In genomic region chr15:10500838-10501719, GRCm38 (mm10) we compare ENCODE assay signal across 9 mouse cellular contexts. TPM values are rescaled to one million over a fixed set of nuclear protein-coding genes. Genes with fewer than 3 reads are reported as not detected.
DNase-seq lines count a peak whose midpoint lies in the region; ATAC-seq and TF ChIP-seq lines count a peak whose summit lies in the region.
"Had no signal": no experiment of that assay in that cellular context is flagged by ENCODE, and none has a peak within 500 bp of the region (broad histone marks: within the 10 kb centered on the region; RNA-seq: fewer than 3 reads in every experiment).

No protein-coding gene starts in this region.

- H3K9ac ChIP-seq in heart, adult 2 months (ENCODE audit: low read depth, low read length) = no peak overlapping the region
- H3K9ac ChIP-seq in heart, embryonic 11.5 days (ENCODE audit: low read depth, low read length) = no peak overlapping the region
- H3K9ac ChIP-seq in intestine, embryonic 16.5 days (ENCODE audit: low read depth, low read length) = no peak overlapping the region

- no peak for TF ChIP-seq POLR2A in heart, adult 2 months (IDR thresholded peaks at IDR 0.05; ENCODE audit: insufficient read depth, low read depth, low read length)

- no peak overlapping the region for H3K4me2 ChIP-seq in heart, embryonic 11.5 days
- no peak overlapping the region for H3K4me2 ChIP-seq in intestine, embryonic 16.5 days (ENCODE audit: low read depth, low read length)

- no peak for ATAC-seq in heart, embryonic 11.5 days (replicated peaks; ENCODE audit: insufficient number of reproducible peaks, low FRiP score, low TSS enrichment)
- peak; percentile 98 for ATAC-seq in frontal cortex, adult (ENCODE audit: low TSS enrichment)
- ATAC-seq in intestine, embryonic 16.5 days = peak; percentile 65
- no peak for ATAC-seq in inflammation-experienced regulatory T-cells, adult 6 months

- 0 out of 2 replicates have a peak, but pooled peaks have one; percentile 44 for TF ChIP-seq EP300 in heart, adult 2 months (IDR thresholded peaks at IDR 0.05; ENCODE audit: insufficient read depth, low read depth, low read length)

- no peak overlapping the region for H3K4me3 ChIP-seq in heart, adult 2 months
- no peak overlapping the region for H3K4me3 ChIP-seq in heart, embryonic 11.5 days (ENCODE audit: low read depth, low read length)
- H3K4me3 ChIP-seq in intestine, embryonic 16.5 days (ENCODE audit: low read length) = no peak overlapping the region

- 53% methylated on average over 11 of the region's 11 CpGs for WGBS in heart, adult 2 months
- 55% methylated on average over 11 of the region's 11 CpGs for WGBS in heart, embryonic 11.5 days (ENCODE audit: insufficient replicate concordance)
- 57% methylated on average over 11 of the region's 11 CpGs for WGBS in intestine, embryonic 16.5 days

- peak; percentile 88 for TF ChIP-seq CTCF in heart, adult 2 months (IDR thresholded peaks at IDR 0.05)

- H3K27me3 ChIP-seq in heart, adult 2 months (ENCODE audit: control insufficient read depth, insufficient read depth, low read length) = no peaks in the 10 kb centered on the region
- no peaks in the 10 kb centered on the region for H3K27me3 ChIP-seq in heart, embryonic 11.5 days (ENCODE audit: control insufficient read depth, insufficient read depth, low read length)
- H3K27me3 ChIP-seq in intestine, embryonic 16.5 days (replicated peaks; ENCODE audit: control insufficient read depth, insufficient read depth, low read length) = no peaks in the 10 kb centered on the region

- no peaks in the 10 kb centered on the region for H3K36me3 ChIP-seq in heart, adult 2 months (ENCODE audit: control insufficient read depth, insufficient read depth, low read length)
- H3K36me3 ChIP-seq in heart, embryonic 11.5 days (ENCODE audit: control insufficient read depth, insufficient read depth, low read length) = 0 out of 2 replicates have a peak, but pooled peaks cover under 1% of the 10 kb centered on the region
- no peaks in the 10 kb centered on the region; the same call in 1 of the 2 replicates for H3K36me3 ChIP-seq in intestine, embryonic 16.5 days (ENCODE audit: control insufficient read depth, insufficient read depth, low read length)

- no peaks in the 10 kb centered on the region for H3K9me3 ChIP-seq in heart, embryonic 11.5 days (replicated peaks; ENCODE audit: control insufficient read depth, low read length)
- no peaks in the 10 kb centered on the region for H3K9me3 ChIP-seq in intestine, embryonic 16.5 days (ENCODE audit: control insufficient read depth, low read length)

- H3K27ac ChIP-seq in heart, adult 2 months = no peak overlapping the region
- no peak overlapping the region for H3K27ac ChIP-seq in heart, embryonic 11.5 days (ENCODE audit: low read depth, low read length)
- no peak overlapping the region for H3K27ac ChIP-seq in intestine, embryonic 16.5 days (ENCODE audit: low read length)
- H3K27ac ChIP-seq: macrophage had no signal

- no peaks in the 10 kb centered on the region for H3K79me2 ChIP-seq in heart, adult 2 months (replicated peaks; ENCODE audit: control insufficient read depth, insufficient read depth, low read length)

- peak; percentile 28 to 62 for DNase-seq in heart, adult 2 months
- peak; percentile 66 for DNase-seq in adrenal gland, postnatal 10 days
- peak; percentile 23 to 39 for DNase-seq in left cerebral cortex, postnatal 36 days (ENCODE audit: low spot score in 2 of 2)
- DNase-seq in neural tube, embryonic 10.5 days (ENCODE audit: extremely low spot score, low spot score) = peak; percentile 63

- H3K4me1 ChIP-seq in heart, adult 2 months (ENCODE audit: control insufficient read depth, insufficient read depth, low read length) = no peaks in the 10 kb centered on the region
- H3K4me1 ChIP-seq in heart, embryonic 11.5 days (ENCODE audit: control insufficient read depth, insufficient read depth, low read length) = no peaks in the 10 kb centered on the region
- H3K4me1 ChIP-seq in intestine, embryonic 16.5 days (ENCODE audit: control insufficient read depth, insufficient read depth, low read length) = no peaks in the 10 kb centered on the region

- intact Hi-C loops in heart, adult 2 months (cut with DNase I) = loop anchor here (1.0 to 5.0 kb wide), 3 partner anchors 86 to 400 kb away; no protein-coding TSS in a partner anchor
- intact Hi-C loops in left cerebral cortex, postnatal 36 days (cut with DNase I) = loop anchor here (2.0 to 10.0 kb wide), 2 partner anchors 214 to 372 kb away; partner anchors contain the start of gene Rai14

RNA-seq across cellular contexts. Expression of gene Rad1, which starts 15.3 kb away (rescaled TPM):
- total RNA-seq in heart, adult 2 months (2021) = 1 to 10 TPM; 9.0 to 9.3 TPM
- polyA plus RNA-seq in heart, adult 2 months (2012; rRNA removed) = 4.8 and 9.6 TPM in 2 replicates
- 19.6 and 20.1 TPM in 2 replicates for polyA plus RNA-seq in heart, embryonic 11.5 days (2014; fragmentation: Nextera tagmentation; extraction: Ambion mirVana)
- 10 to 100 TPM in 1 of 2 experiments, 1 to 10 TPM in 1; 9.3 to 13.4 TPM for total RNA-seq in adrenal gland, postnatal 10 days (2021)
- 18.5 and 21.9 TPM in 2 replicates for polyA plus RNA-seq in intestine, embryonic 16.5 days (2015; fragmentation: Nextera tagmentation; extraction: Ambion mirVana)
- total RNA-seq in left cerebral cortex, postnatal 36 days (2021) = 10 to 100 TPM; 13.6 to 18.7 TPM
- 10 to 100 TPM; 26.5 to 33.0 (median 26.6) TPM for polyA plus RNA-seq in inflammation-experienced regulatory T-cells, adult 6 months (2017; shearing (Covaris generic))

RNA-seq across cellular contexts. Expression of gene Brix1, which starts 15.3 kb away (rescaled TPM):
- total RNA-seq in heart, adult 2 months (2021) = 10 to 100 TPM; 20.9 to 24.4 TPM
- 2.6 and 4.5 TPM in 2 replicates for polyA plus RNA-seq in heart, adult 2 months (2012; rRNA removed)
- polyA plus RNA-seq in heart, embryonic 11.5 days (2014; fragmentation: Nextera tagmentation; extraction: Ambion mirVana) = 86.9 and 92.6 TPM in 2 replicates
- total RNA-seq in adrenal gland, postnatal 10 days (2021) = 10 to 100 TPM; 40.2 to 56.0 TPM
- polyA plus RNA-seq in intestine, embryonic 16.5 days (2015; fragmentation: Nextera tagmentation; extraction: Ambion mirVana) = 86.2 and 95.5 TPM in 2 replicates
- total RNA-seq in left cerebral cortex, postnatal 36 days (2021) = 10 to 100 TPM; 19.2 to 22.1 TPM
- 100 to 1,000 TPM; 128 to 160 (median 154) TPM for polyA plus RNA-seq in inflammation-experienced regulatory T-cells, adult 6 months (2017; shearing (Covaris generic))

RNA-seq across cellular contexts. Expression of gene Dnajc21, which starts 30.8 kb away (rescaled TPM):
- 10 to 100 TPM; 34.5 to 41.2 TPM for total RNA-seq in heart, adult 2 months (2021)
- 2.2 and 5.4 TPM in 2 replicates for polyA plus RNA-seq in heart, adult 2 months (2012; rRNA removed)
- polyA plus RNA-seq in heart, embryonic 11.5 days (2014; fragmentation: Nextera tagmentation; extraction: Ambion mirVana) = 11.8 and 13.4 TPM in 2 replicates
- 10 to 100 TPM; 27.1 to 39.7 TPM for total RNA-seq in adrenal gland, postnatal 10 days (2021)
- polyA plus RNA-seq in intestine, embryonic 16.5 days (2015; fragmentation: Nextera tagmentation; extraction: Ambion mirVana) = 4.7 and 5.0 TPM in 2 replicates
- total RNA-seq in left cerebral cortex, postnatal 36 days (2021) = 10 to 100 TPM; 24.1 to 27.1 TPM
- polyA plus RNA-seq in inflammation-experienced regulatory T-cells, adult 6 months (2017; shearing (Covaris generic)) = 10 to 100 TPM; 13.1 to 15.4 (median 15.0) TPM

RNA-seq across cellular contexts. Expression of gene Ttc23l, which starts 57.4 kb away (rescaled TPM):
- total RNA-seq in heart, adult 2 months (2021) = not detected
- 0.12 TPM in 1 of 2 replicates, not detected in the other for polyA plus RNA-seq in heart, adult 2 months (2012; rRNA removed)
- not detected in 2 replicates for polyA plus RNA-seq in heart, embryonic 11.5 days (2014; fragmentation: Nextera tagmentation; extraction: Ambion mirVana)
- total RNA-seq in adrenal gland, postnatal 10 days (2021) = not detected
- polyA plus RNA-seq in intestine, embryonic 16.5 days (2015; fragmentation: Nextera tagmentation; extraction: Ambion mirVana) = not detected in 2 replicates
- total RNA-seq in left cerebral cortex, postnatal 36 days (2021) = not detected
- polyA plus RNA-seq in inflammation-experienced regulatory T-cells, adult 6 months (2017; shearing (Covaris generic)) = not detected
- polyA plus RNA-seq: macrophage had no signal

Comparison
In these comparisons a context has a peak if more than half of its experiments do, and no peak if none do; other contexts are left out.
1. RNA of gene Brix1, which starts 15.3 kb away (polyA plus RNA-seq): 128 to 160 TPM in inflammation-experienced regulatory T-cells, adult 6 months, 86.2 to 95.5 TPM in intestine, embryonic 16.5 days and 86.9 to 92.6 TPM in heart, embryonic 11.5 days; 2.6 to 4.5 TPM in heart, adult 2 months; every median in the first group is over 10 times any median in the second.
2. ATAC-seq: peak in frontal cortex, adult (single experiment) and intestine, embryonic 16.5 days (single experiment); none in heart, embryonic 11.5 days (single experiment) and inflammation-experienced regulatory T-cells, adult 6 months (single experiment).
3. Peak in every context shown above with its lines, with median percentiles within 50 percentile points of each other: DNase-seq.